Mouse (Mus musculus): Measurements from ENCODE around the gene Ly6g6d. TPM values are rescaled to one million over a fixed set of nuclear protein-coding genes. Genes with fewer than 3 reads are reported as not detected.
"Not testable (repeated sequence)": the region's sequence is repeated elsewhere in the genome, so short reads cannot be mapped to it uniquely, and the experiment has no call there.

The Ly6g6d gene
- total and polyA plus RNA-seq, 3 experiments: 2.0 TPM; not detected in 2

- H3K4me3 ChIP-seq (ENCODE audit: low read depth, low read length): no peak overlapping the region
- H3K27me3 ChIP-seq (ENCODE audit: insufficient read depth, low read length): no peaks in the 10 kb centered on the region
- H3K9me3 ChIP-seq (replicated peaks): no peaks in the 10 kb centered on the region
- DNase-seq (ENCODE audit: low spot score): no peak
- no peak for ATAC-seq (ENCODE audit: extremely low read depth, insufficient number of reproducible peaks, low FRiP score, poor library complexity, severe bottlenecking)
- peaks cover 15% of the 10 kb centered on the region for H3K36me3 ChIP-seq (replicated peaks)
- H3K4me1 ChIP-seq (ENCODE audit: insufficient read depth, low read depth, low read length): peaks cover 45% of the 10 kb centered on the region
- no peak for TF ChIP-seq TAL1 (conservative IDR thresholded peaks at IDR 0.05; ENCODE audit: low read depth, low read length)
- no peak for TF ChIP-seq GATA2 (IDR thresholded peaks at IDR 0.05; ENCODE audit: borderline replicate concordance, low read depth, low read length)
- no peak for TF ChIP-seq GATA1 (IDR thresholded peaks at IDR 0.05; ENCODE audit: borderline replicate concordance, low read length)
- no peak for TF ChIP-seq POLR2AphosphoS5 (IDR thresholded peaks at IDR 0.05; ENCODE audit: insufficient replicate concordance, low read depth, low read length)
- TF ChIP-seq CTCF (IDR thresholded peaks at IDR 0.05; ENCODE audit: low read depth, low read length): no peak
Observed at GRCm38 (mm10) chr17:35039121-35039873, 38.6 kb downstream of the Ly6g6d start.

- Histone ChIP-seq H3K4me1 (ENCODE audit: insufficient read depth, low read depth, low read length) (peaks cover 53% of the 10 kb centered on the region), H3K9me3 (replicated peaks) (no peaks in the 10 kb centered on the region), H3K27me3 (ENCODE audit: insufficient read depth, low read length) (no peaks in the 10 kb centered on the region), H3K36me3 (replicated peaks) (peaks cover 21% of the 10 kb centered on the region), H3K4me3 (ENCODE audit: low read depth, low read length) (no peak overlapping the region; the same call in 1 of the 2 replicates)
- TF ChIP-seq TAL1 (conservative IDR thresholded peaks at IDR 0.05; ENCODE audit: low read depth, low read length): no peak
- TF ChIP-seq GATA1 (IDR thresholded peaks at IDR 0.05; ENCODE audit: borderline replicate concordance, low read length): no peak
- TF ChIP-seq GATA2 (IDR thresholded peaks at IDR 0.05; ENCODE audit: borderline replicate concordance, low read depth, low read length): no peak
- TF ChIP-seq CTCF (IDR thresholded peaks at IDR 0.05; ENCODE audit: low read depth, low read length): no peak
- no peak for TF ChIP-seq POLR2AphosphoS5 (IDR thresholded peaks at IDR 0.05; ENCODE audit: insufficient replicate concordance, low read depth, low read length)
- ATAC-seq (ENCODE audit: extremely low read depth, insufficient number of reproducible peaks, low FRiP score, poor library complexity, severe bottlenecking) (no peak), DNase-seq (ENCODE audit: low spot score) (no peak)
Observed at GRCm38 (mm10) chr17:35034896-35035295, 43.0 kb downstream of the Ly6g6d start.

GRCm38 (mm10) chr17:35033703-35034102 lies 44.2 kb downstream of the Ly6g6d start:
- H3K36me3 ChIP-seq (replicated peaks): peaks cover 29% of the 10 kb centered on the region
- H3K27me3 ChIP-seq (ENCODE audit: insufficient read depth, low read length): not testable (repeated sequence)

GRCm38 (mm10) chr17:35032323-35032870 lies 45.5 kb downstream of the Ly6g6d start:
- peaks cover 75% of the 10 kb centered on the region for H3K4me1 ChIP-seq (ENCODE audit: insufficient read depth, low read depth, low read length)
- TF ChIP-seq CTCF (IDR thresholded peaks at IDR 0.05; ENCODE audit: low read depth, low read length): no peak
- TF ChIP-seq TAL1 (conservative IDR thresholded peaks at IDR 0.05; ENCODE audit: low read depth, low read length): no peak
- TF ChIP-seq GATA2 (IDR thresholded peaks at IDR 0.05; ENCODE audit: borderline replicate concordance, low read depth, low read length): no peak
- TF ChIP-seq GATA1 (IDR thresholded peaks at IDR 0.05; ENCODE audit: borderline replicate concordance, low read length): no peak
- TF ChIP-seq POLR2AphosphoS5 (IDR thresholded peaks at IDR 0.05; ENCODE audit: insufficient replicate concordance, low read depth, low read length): no peak
- DNase-seq (ENCODE audit: low spot score): no peak
- H3K9me3 ChIP-seq (replicated peaks): no peaks in the 10 kb centered on the region
- H3K4me3 ChIP-seq (ENCODE audit: low read depth, low read length): no peak overlapping the region
- no peak for ATAC-seq (ENCODE audit: extremely low read depth, insufficient number of reproducible peaks, low FRiP score, poor library complexity, severe bottlenecking)
- no peaks in the 10 kb centered on the region for H3K27me3 ChIP-seq (ENCODE audit: insufficient read depth, low read length)
- H3K36me3 ChIP-seq (replicated peaks): peaks cover 31% of the 10 kb centered on the region

More at GRCm38 (mm10) chr17:35033703-35034102, 44.2 kb downstream of the Ly6g6d start:
- H3K4me1 ChIP-seq (ENCODE audit: insufficient read depth, low read depth, low read length): peaks cover 62% of the 10 kb centered on the region
- H3K9me3 ChIP-seq (replicated peaks); DNase-seq (ENCODE audit: low spot score); H3K4me3 ChIP-seq (ENCODE audit: low read depth, low read length); ATAC-seq (ENCODE audit: extremely low read depth, insufficient number of reproducible peaks, low FRiP score, poor library complexity, severe bottlenecking): not testable (repeated sequence)

GRCm38 (mm10) chr17:35031880-35032279 lies 46.0 kb downstream of the Ly6g6d start:
- TF ChIP-seq TAL1 (conservative IDR thresholded peaks at IDR 0.05; ENCODE audit: low read depth, low read length) (no peak), CTCF (IDR thresholded peaks at IDR 0.05; ENCODE audit: low read depth, low read length) (no peak), GATA2 (IDR thresholded peaks at IDR 0.05; ENCODE audit: borderline replicate concordance, low read depth, low read length) (no peak), POLR2AphosphoS5 (IDR thresholded peaks at IDR 0.05; ENCODE audit: insufficient replicate concordance, low read depth, low read length) (no peak), GATA1 (IDR thresholded peaks at IDR 0.05; ENCODE audit: borderline replicate concordance, low read length) (no peak)
- H3K4me3 ChIP-seq (ENCODE audit: low read depth, low read length): peak overlapping the region; percentile 20; the same call in 1 of the 2 replicates
- ATAC-seq (ENCODE audit: extremely low read depth, insufficient number of reproducible peaks, low FRiP score, poor library complexity, severe bottlenecking) (no peak), DNase-seq (ENCODE audit: low spot score) (no peak)
- H3K9me3 ChIP-seq (replicated peaks): no peaks in the 10 kb centered on the region
- H3K4me1 ChIP-seq (ENCODE audit: insufficient read depth, low read depth, low read length): peaks cover 79% of the 10 kb centered on the region
- H3K27me3 ChIP-seq (ENCODE audit: insufficient read depth, low read length): no peaks in the 10 kb centered on the region
- peaks cover 31% of the 10 kb centered on the region for H3K36me3 ChIP-seq (replicated peaks)

GRCm38 (mm10) chr17:35031272-35031671 lies 46.6 kb downstream of the Ly6g6d start:
- TF ChIP-seq GATA2 (IDR thresholded peaks at IDR 0.05; ENCODE audit: borderline replicate concordance, low read depth, low read length) (no peak), POLR2AphosphoS5 (IDR thresholded peaks at IDR 0.05; ENCODE audit: insufficient replicate concordance, low read depth, low read length) (no peak), CTCF (IDR thresholded peaks at IDR 0.05; ENCODE audit: low read depth, low read length) (no peak), GATA1 (IDR thresholded peaks at IDR 0.05; ENCODE audit: borderline replicate concordance, low read length) (no peak), TAL1 (conservative IDR thresholded peaks at IDR 0.05; ENCODE audit: low read depth, low read length) (no peak)
- peaks cover 85% of the 10 kb centered on the region for H3K4me1 ChIP-seq (ENCODE audit: insufficient read depth, low read depth, low read length)

More at GRCm38 (mm10) chr17:35031272-35031671, 46.6 kb downstream of the Ly6g6d start:
- Histone ChIP-seq H3K36me3 (replicated peaks) (peaks cover 35% of the 10 kb centered on the region), H3K4me3 (ENCODE audit: low read depth, low read length) (peak overlapping the region; percentile 6; the same call in 1 of the 2 replicates), H3K9me3 (replicated peaks) (no peaks in the 10 kb centered on the region), H3K27me3 (ENCODE audit: insufficient read depth, low read length) (no peaks in the 10 kb centered on the region)
- no peak for ATAC-seq (ENCODE audit: extremely low read depth, insufficient number of reproducible peaks, low FRiP score, poor library complexity, severe bottlenecking)
- no peak for DNase-seq (ENCODE audit: low spot score)

All from G1E (cell line).